10 mouse cellular contexts compared by ENCODE assay signal in the genomic region with DNA sequence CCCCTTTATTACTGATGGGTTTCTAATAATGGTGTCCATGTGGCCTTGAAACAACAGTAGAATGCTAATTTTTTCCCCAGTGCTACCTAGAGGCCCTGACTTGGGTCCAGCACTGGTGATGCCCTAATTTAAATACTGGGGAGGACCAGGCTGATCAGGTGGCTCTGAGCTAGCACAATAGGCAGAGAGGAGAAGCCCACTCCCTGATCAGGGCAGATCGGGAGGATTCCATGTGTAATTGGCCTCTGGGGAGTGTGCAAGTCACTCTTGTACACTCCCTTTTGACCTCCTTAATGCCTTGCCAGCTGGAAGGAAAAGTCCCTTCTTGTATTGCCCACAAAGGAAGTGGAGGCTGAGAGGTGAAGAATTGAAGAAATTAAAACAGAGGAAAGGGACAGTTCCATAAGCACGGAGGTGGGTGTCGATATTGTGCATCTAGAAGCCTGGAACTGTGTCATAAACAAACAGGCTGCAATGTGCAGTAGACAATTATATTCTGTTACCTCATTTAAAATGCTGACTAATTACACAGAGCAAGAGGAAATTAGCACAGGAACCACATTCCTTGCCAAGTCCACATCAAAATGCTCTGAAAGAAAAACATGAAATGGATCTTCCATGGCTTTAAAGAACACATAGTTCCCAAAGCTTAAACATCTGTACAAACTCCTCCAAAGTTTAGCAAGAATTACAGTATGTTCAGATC.
DNase-seq lines count a peak whose midpoint lies in the region; ATAC-seq and TF ChIP-seq lines count a peak whose summit lies in the region.
"Had no signal": no experiment of that assay in that cellular context is flagged by ENCODE, and none has a peak within 500 bp of the region (broad histone marks: within the 10 kb centered on the region; RNA-seq: fewer than 3 reads in every experiment).

No protein-coding gene starts in this region.

- H3K36me3 ChIP-seq in kidney, adult 2 months (ENCODE audit: control insufficient read depth, insufficient read depth, low read length): no peaks in the 10 kb centered on the region
- no peaks in the 10 kb centered on the region for H3K36me3 ChIP-seq in hindbrain, embryonic 14.5 days (replicated peaks; ENCODE audit: control insufficient read depth, insufficient read depth)
- H3K36me3 ChIP-seq in intestine, postnatal 0 days (ENCODE audit: control insufficient read depth, insufficient read depth): no peaks in the 10 kb centered on the region

- DNase-seq in kidney, adult 2 months: peak; percentile 8
- DNase-seq in kidney, postnatal 10 days: no peak
- DNase-seq in right cerebral cortex, adult 18-20 months: peak; percentile 1
- no peak for DNase-seq in right cerebral cortex, postnatal 14 days
- no peak for DNase-seq in hindbrain, embryonic 14.5 days (ENCODE audit: low spot score)
- DNase-seq in telencephalon, adult 2 months (ENCODE audit: low read depth, low spot score): peak; percentile 13
- DNase-seq: cerebellum, adult 18-20 months had no signal

- H3K9ac ChIP-seq in hindbrain, embryonic 14.5 days: no peak overlapping the region
- H3K9ac ChIP-seq in intestine, postnatal 0 days (ENCODE audit: low read depth, low read length): no peak overlapping the region

- H3K4me3 ChIP-seq in kidney, adult 2 months (ENCODE audit: insufficient read depth, low read depth, low read length): no peak overlapping the region
- no peak overlapping the region for H3K4me3 ChIP-seq in hindbrain, embryonic 14.5 days (replicated peaks; ENCODE audit: low read length)
- H3K4me3 ChIP-seq in intestine, postnatal 0 days (ENCODE audit: low read depth, low read length): no peak overlapping the region

- no peak overlapping the region for H3K4me2 ChIP-seq in hindbrain, embryonic 14.5 days (replicated peaks)
- H3K4me2 ChIP-seq in intestine, postnatal 0 days (replicated peaks; ENCODE audit: low read depth): no peak overlapping the region

- no peaks in the 10 kb centered on the region for H3K9me3 ChIP-seq in hindbrain, embryonic 14.5 days (ENCODE audit: control insufficient read depth, low read length)
- no peaks in the 10 kb centered on the region for H3K9me3 ChIP-seq in intestine, postnatal 0 days (ENCODE audit: control insufficient read depth)

- WGBS in kidney, adult 2 months: 23% methylated on average over 3 of the region's 3 CpGs
- WGBS in hindbrain, embryonic 14.5 days: 31% methylated on average over 3 of the region's 3 CpGs
- 70% methylated on average over 3 of the region's 3 CpGs for WGBS in intestine, postnatal 0 days

- TF ChIP-seq CTCF in kidney, adult 2 months (conservative IDR thresholded peaks at IDR 0.05; ENCODE audit: insufficient read depth, insufficient read length, low read depth, low read length): no peak
- no peak for TF ChIP-seq CTCF in intestine, postnatal 0 days (IDR thresholded peaks at IDR 0.05; ENCODE audit: low read depth)

- H3K4me1 ChIP-seq in kidney, adult 2 months (ENCODE audit: control insufficient read depth, insufficient read depth, low read length): no peaks in the 10 kb centered on the region
- H3K4me1 ChIP-seq in hindbrain, embryonic 14.5 days (replicated peaks; ENCODE audit: control insufficient read depth, insufficient read depth, low read length): 0 out of 2 replicates have a peak, but pooled peaks cover 4% of the 10 kb centered on the region
- H3K4me1 ChIP-seq in intestine, postnatal 0 days (replicated peaks; ENCODE audit: control insufficient read depth, insufficient read depth, low read length): no peaks in the 10 kb centered on the region

- H3K27ac ChIP-seq in kidney, adult 2 months (ENCODE audit: insufficient read depth, low read depth, low read length): no peak overlapping the region
- no peak overlapping the region for H3K27ac ChIP-seq in hindbrain, embryonic 14.5 days
- no peak overlapping the region for H3K27ac ChIP-seq in intestine, postnatal 0 days (ENCODE audit: low read depth, low read length)

- TF ChIP-seq POLR2A in kidney, adult 2 months (IDR thresholded peaks at IDR 0.05; ENCODE audit: low read depth, low read length): no peak

- no peaks in the 10 kb centered on the region for H3K27me3 ChIP-seq in kidney, adult 2 months (replicated peaks; ENCODE audit: control insufficient read depth, insufficient read depth, low read length)
- H3K27me3 ChIP-seq in hindbrain, embryonic 14.5 days (ENCODE audit: control insufficient read depth, insufficient read depth, low read length): no peaks in the 10 kb centered on the region
- no peaks in the 10 kb centered on the region for H3K27me3 ChIP-seq in intestine, postnatal 0 days (replicated peaks; ENCODE audit: control insufficient read depth, insufficient read depth, low read length)
- H3K27me3 ChIP-seq: CH12.LX had no signal

- ATAC-seq in hindbrain, embryonic 14.5 days (ENCODE audit: low FRiP score): peak; percentile 75
- no peak for ATAC-seq in CD4-positive, CD25-positive, alpha-beta regulatory T cell, adult 4 months
- ATAC-seq in intestine, postnatal 0 days: no peak

Comparison
In these comparisons a context has a peak if more than half of its experiments do, and no peak if none do; other contexts are left out.
1. DNase-seq: peak in kidney, adult 2 months (single experiment), right cerebral cortex, adult 18-20 months (single experiment) and telencephalon, adult 2 months (single experiment); none in kidney, postnatal 10 days (single experiment), right cerebral cortex, postnatal 14 days (single experiment) and hindbrain, embryonic 14.5 days (single experiment).